Mouse (Mus musculus) forebrain, embryonic 15.5 days (tissue): ENCODE results near the gene Kazald1. TPM values are rescaled to one million over a fixed set of nuclear protein-coding genes. Genes with fewer than 3 reads are reported as not detected.

Source experiments
- ATAC-seq: fragments of 200-750 bp; cut with Nextera tagmentation; replicated peaks from 2 replicates; pipeline ENCODE4 v1.8.0; 2017; ENCODE audit warnings: mild to moderate bottlenecking, moderate TSS enrichment, moderate library complexity
- H3K27ac ChIP-seq: fragments of 300-500 bp; sonication (generic); replicated peaks from 2 replicates; pipeline ENCODE4 v1.5.1; 2015; ENCODE audit warnings: mild to moderate bottlenecking, inconsistent platforms
- H3K27me3 ChIP-seq: fragments of 300-500 bp; sonication (generic); 2 replicates; pipeline ENCODE4 v1.6.1; 2015; ENCODE audit warnings: inconsistent platforms
- H3K36me3 ChIP-seq: fragments of 300-500 bp; sonication (generic); 2 replicates; pipeline ENCODE4 v1.6.1; 2015; ENCODE audit warnings: mild to moderate bottlenecking, inconsistent platforms
- H3K4me1 ChIP-seq: fragments of 300-500 bp; sonication (generic); 2 replicates; pipeline ENCODE4 v1.6.1; 2015; ENCODE audit warnings: inconsistent platforms
- H3K4me2 ChIP-seq: fragments of 300-500 bp; sonication (generic); replicated peaks from 2 replicates; pipeline ENCODE4 v1.6.1; 2015; ENCODE audit warnings: mild to moderate bottlenecking, inconsistent platforms
- H3K4me3 ChIP-seq: fragments of 300-500 bp; sonication (generic); 2 replicates; pipeline ENCODE4 v1.5.1; 2015; ENCODE audit warnings: mild to moderate bottlenecking, inconsistent platforms
- H3K9ac ChIP-seq: fragments of 300-500 bp; sonication (generic); replicated peaks from 2 replicates; pipeline ENCODE4 v1.6.1; 2015; ENCODE audit warnings: mild to moderate bottlenecking, inconsistent platforms
- H3K9me3 ChIP-seq: fragments of 300-500 bp; sonication (generic); 2 replicates; pipeline ENCODE4 v1.6.1; 2016; ENCODE audit warnings: inconsistent platforms
- WGBS: fragments of 180-500 bp; shearing (Covaris S2); methylation state at CpG from one replicate; pipeline ENCODE4 v1.1.7; 2015; ENCODE audit warnings: mixed read lengths; 5-methylcytosine and 5-hydroxymethylcytosine counted together
- polyA plus RNA-seq: library from polyadenylated mRNA; unstranded; fragments of >200 nt; fragmentation: Nextera tagmentation; extraction: Ambion mirVana; gene quantifications from 2 replicates; pipeline ENCODE4 v1.2.1, GENCODE M21; 2015

Gene Kazald1
- polyA plus RNA-seq, 1 experiment from 2014 or later, result 0.73 TPM

GRCm38 (mm10) chr19:45054892-45055690 is 19.9 kb upstream of the Kazald1 start:
- H3K4me1 ChIP-seq, result peaks cover 33% of the 10 kb centered on the region
- no peak for ATAC-seq
- H3K27ac ChIP-seq, result no peak overlapping the region
- H3K4me3 ChIP-seq, result no peak overlapping the region
- H3K36me3 ChIP-seq, result peaks cover 36% of the 10 kb centered on the region
- H3K4me2 ChIP-seq, result no peak overlapping the region
- H3K27me3 ChIP-seq, result no peaks in the 10 kb centered on the region
- no peaks in the 10 kb centered on the region for H3K9me3 ChIP-seq
- no peak overlapping the region for H3K9ac ChIP-seq
- 87% methylated on average over 6 of the region's 6 CpGs for WGBS

GRCm38 (mm10) chr19:45056364-45056763 is 18.7 kb upstream of the Kazald1 start:
- H3K9me3 ChIP-seq, result no peaks in the 10 kb centered on the region
- H3K36me3 ChIP-seq, result peaks cover 33% of the 10 kb centered on the region
- H3K4me1 ChIP-seq, result peaks cover 24% of the 10 kb centered on the region
- H3K4me2 ChIP-seq, result no peak overlapping the region
- H3K27ac ChIP-seq, result peak overlapping the region; percentile 99; the same call in 1 of the 2 replicates
- H3K4me3 ChIP-seq, result no peak overlapping the region
- WGBS, result 50% methylated on average over 4 of the region's 4 CpGs
- no peaks in the 10 kb centered on the region for H3K27me3 ChIP-seq
- H3K9ac ChIP-seq, result no peak overlapping the region
- ATAC-seq, result no peak

DNA sequence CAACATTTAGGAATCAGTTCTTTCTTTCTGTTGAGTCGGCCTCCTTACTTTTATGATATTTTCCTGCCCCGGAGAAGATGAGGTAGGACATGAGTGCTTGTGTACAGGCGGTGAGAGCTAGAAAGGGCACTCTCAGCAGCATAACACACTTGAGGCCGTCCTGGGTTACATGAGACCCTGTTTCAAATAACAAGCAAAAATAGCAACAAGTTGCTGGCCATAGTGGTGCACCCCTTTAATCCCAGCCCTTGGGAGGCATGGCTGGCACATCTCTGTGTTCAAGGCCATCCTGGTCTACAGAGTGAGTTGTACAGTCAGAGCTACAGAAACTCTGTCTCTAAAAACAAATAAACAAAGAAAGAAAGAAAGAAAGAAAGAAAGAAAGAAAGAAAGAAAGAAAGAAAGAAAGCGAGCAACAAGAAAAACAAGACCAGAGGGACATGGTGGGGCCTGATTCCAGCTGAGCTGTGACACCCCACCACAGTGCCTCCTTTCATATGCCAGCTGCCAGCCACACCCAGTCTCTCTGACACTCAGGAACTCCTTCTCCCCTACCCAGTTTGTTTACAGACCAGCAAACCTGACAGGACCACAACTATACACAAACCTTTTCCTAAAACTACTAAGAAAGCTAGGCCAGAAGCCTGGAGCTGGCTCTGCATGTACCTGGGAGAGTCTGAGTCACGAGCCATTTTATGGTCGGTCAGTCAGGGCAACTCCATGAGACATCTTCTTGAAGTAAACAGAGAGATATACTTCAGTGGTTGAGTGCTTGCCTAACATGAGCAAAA is 17.9 kb upstream of the Kazald1 start:
- Histone ChIP-seq H3K27me3 (no peaks in the 10 kb centered on the region), H3K27ac (peak overlapping the region; percentile 99), H3K36me3 (peaks cover 28% of the 10 kb centered on the region), H3K9me3 (no peaks in the 10 kb centered on the region), H3K4me2 (peak overlapping the region; percentile 68), H3K4me3 (peak overlapping the region; percentile 53; the same call in 1 of the 2 replicates), H3K9ac (no peak overlapping the region), H3K4me1 (peaks cover 24% of the 10 kb centered on the region)
- 87% methylated on average over 7 of the region's 7 CpGs for WGBS
- ATAC-seq, result no peak

GRCm38 (mm10) chr19:45057724-45058112 is 17.3 kb upstream of the Kazald1 start:
- Histone ChIP-seq H3K9me3 (no peaks in the 10 kb centered on the region), H3K36me3 (peaks cover 24% of the 10 kb centered on the region), H3K9ac (peak overlapping the region; percentile 78), H3K27me3 (no peaks in the 10 kb centered on the region), H3K4me1 (peaks cover 24% of the 10 kb centered on the region), H3K4me2 (peak overlapping the region; percentile 68), H3K4me3 (peak overlapping the region; percentile 53), H3K27ac (peak overlapping the region; percentile 99)
- 47% methylated on average over 7 of the region's 7 CpGs for WGBS
- no peak for ATAC-seq

DNA sequence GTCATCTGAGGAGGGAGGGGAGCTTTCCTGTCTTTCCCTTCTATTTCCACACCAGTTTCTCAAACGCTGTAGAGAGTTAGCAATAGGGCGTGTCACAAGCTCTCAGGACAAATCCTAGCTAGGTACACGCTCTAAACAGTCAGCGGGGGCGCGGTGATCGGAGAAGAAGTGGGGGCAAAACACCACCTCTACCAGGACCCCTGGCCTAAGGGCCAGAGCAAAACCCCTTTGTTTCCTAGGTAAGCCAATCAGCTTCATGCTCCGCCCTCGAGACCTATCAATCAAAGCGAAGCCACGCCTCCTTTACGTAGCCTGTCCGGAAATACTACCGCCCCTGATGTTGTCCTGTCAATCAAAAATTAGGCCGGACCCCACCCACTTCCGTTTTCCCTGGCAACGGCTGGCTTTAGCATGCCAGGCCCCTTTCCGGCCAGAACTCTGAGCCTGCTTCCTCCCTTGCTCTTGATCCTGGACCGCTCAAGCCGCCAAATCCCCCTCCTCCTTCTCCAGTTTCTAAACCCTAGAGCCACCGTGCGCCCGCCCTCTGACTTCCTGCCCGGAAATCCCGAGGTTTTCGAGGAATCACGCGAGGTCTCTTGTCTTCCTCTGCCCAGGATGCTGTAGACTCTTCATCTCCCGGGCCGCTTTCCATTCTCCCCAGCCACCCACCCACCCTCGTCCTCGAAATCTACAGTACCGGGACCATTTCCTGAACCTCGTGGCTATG is 16.8 kb upstream of the Kazald1 start:
- Histone ChIP-seq H3K27ac (peak overlapping the region; percentile 99), H3K4me1 (peaks cover 24% of the 10 kb centered on the region), H3K4me3 (peak overlapping the region; percentile 53), H3K9me3 (no peaks in the 10 kb centered on the region), H3K27me3 (no peaks in the 10 kb centered on the region), H3K4me2 (peak overlapping the region; percentile 68), H3K9ac (peak overlapping the region; percentile 78), H3K36me3 (peaks cover 18% of the 10 kb centered on the region)
- peak; percentile 91 for ATAC-seq
- WGBS, result under 1% methylated on average over 34 of the region's 34 CpGs

DNA sequence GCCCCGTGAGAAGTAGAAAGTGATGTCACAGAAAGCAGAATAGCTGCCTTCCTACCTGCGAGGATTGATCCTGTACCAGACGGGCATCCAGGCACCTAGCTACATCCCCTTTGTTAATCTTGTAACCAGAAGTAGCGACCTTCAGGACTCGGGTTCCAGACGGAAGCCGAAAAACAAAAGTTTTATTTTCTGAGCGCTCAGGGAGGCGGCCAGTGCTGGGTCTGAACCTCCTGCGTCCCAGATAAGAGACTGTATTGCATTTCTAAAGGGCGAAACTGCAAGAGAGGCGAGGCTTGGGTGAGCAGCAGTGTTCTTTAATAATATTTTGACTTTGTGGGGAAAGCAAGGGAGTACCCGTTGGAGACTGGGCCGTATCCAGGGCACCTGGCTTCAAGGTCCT is 16.2 kb upstream of the Kazald1 start:
- Histone ChIP-seq H3K27ac (peak overlapping the region; percentile 99), H3K27me3 (0 out of 2 replicates have a peak, but pooled peaks cover under 1% of the 10 kb centered on the region), H3K36me3 (peaks cover 12% of the 10 kb centered on the region), H3K9ac (peak overlapping the region; percentile 78), H3K9me3 (no peaks in the 10 kb centered on the region), H3K4me1 (peaks cover 24% of the 10 kb centered on the region), H3K4me3 (peak overlapping the region; percentile 53), H3K4me2 (peak overlapping the region; percentile 68)
- WGBS, result 1% methylated on average over 14 of the region's 14 CpGs
- ATAC-seq, result 0 out of 2 replicates have a peak, but pooled peaks have one; percentile 0

DNA sequence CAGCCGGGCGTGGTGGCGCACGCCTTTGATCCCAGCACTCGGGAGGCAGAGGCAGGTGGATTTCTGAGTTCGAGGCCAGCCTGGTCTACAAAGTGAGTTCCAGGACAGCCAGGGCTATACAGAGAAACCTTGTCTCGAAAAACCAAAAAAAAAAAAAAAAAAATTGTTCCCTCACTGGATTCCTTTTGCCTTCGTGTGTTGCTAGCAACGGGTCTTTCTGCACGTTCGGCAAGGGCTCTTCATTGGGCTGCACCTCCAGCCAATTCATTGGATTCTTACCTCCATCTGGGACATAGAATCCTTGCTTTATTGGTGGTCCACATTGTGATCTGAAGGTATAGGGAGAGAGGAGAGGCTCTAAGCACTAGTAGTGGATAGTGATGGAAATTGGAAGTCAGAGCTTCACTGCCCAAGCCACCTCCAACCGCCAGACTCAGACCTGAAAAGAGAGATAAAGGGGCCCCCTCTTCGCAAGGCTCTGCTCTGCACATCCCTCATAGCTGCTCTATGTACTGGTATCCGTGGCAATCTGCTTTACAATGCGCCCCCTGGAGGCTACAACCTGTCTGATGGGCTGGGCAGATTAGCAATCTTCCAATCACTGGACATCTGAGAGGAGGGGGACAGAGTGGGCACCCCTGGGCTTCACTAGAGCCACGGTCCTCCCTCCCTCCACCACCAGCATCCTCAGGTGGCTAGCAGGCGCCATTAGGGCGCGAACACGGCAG is 11.3 kb upstream of the Kazald1 start:
- WGBS, result 42% methylated on average over 20 of the region's 20 CpGs
- Histone ChIP-seq H3K9ac (0 out of 2 replicates have a peak overlapping the region, but pooled peaks have one; percentile 9), H3K27ac (no peak overlapping the region), H3K4me1 (peaks cover 14% of the 10 kb centered on the region), H3K9me3 (no peaks in the 10 kb centered on the region), H3K27me3 (peaks cover 46% of the 10 kb centered on the region), H3K36me3 (no peaks in the 10 kb centered on the region), H3K4me3 (no peak overlapping the region; the same call in 1 of the 2 replicates), H3K4me2 (peak overlapping the region; percentile 22; the same call in 1 of the 2 replicates)
- peak; percentile 58; the same call in 1 of the 2 replicates for ATAC-seq

DNA sequence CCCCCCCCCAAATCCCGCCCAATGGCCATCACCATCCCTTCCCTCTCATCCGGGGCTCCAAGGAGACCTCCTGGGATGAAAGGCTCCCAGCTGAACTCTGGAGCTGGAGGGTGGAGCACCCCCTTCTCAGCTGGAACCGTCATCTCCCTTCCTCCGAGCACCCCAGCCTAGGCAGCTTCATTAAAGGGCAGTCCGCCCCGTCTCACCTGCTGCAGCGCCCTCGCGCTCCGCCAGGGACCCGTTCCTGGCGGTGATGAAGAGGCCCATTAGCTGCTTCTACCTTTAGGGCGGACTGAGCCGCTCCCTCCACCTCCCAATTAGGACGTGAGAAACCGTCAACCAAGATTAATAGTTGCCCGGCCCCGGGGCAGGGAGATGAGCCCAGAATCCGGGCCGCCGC is 9.8 kb upstream of the Kazald1 start:
- Histone ChIP-seq H3K9me3 (no peaks in the 10 kb centered on the region), H3K27me3 (peaks cover 56% of the 10 kb centered on the region), H3K4me2 (no peak overlapping the region), H3K27ac (no peak overlapping the region), H3K4me3 (no peak overlapping the region), H3K9ac (no peak overlapping the region), H3K4me1 (0 out of 2 replicates have a peak, but pooled peaks cover 6% of the 10 kb centered on the region), H3K36me3 (no peaks in the 10 kb centered on the region)
- 5% methylated on average over 21 of the region's 21 CpGs for WGBS
- ATAC-seq, result no peak

- no peaks in the 10 kb centered on the region for H3K36me3 ChIP-seq
- H3K9me3 ChIP-seq, result no peaks in the 10 kb centered on the region
- no peak overlapping the region for H3K27ac ChIP-seq
- H3K9ac ChIP-seq, result no peak overlapping the region
- ATAC-seq, result no peak
- no peak overlapping the region for H3K4me2 ChIP-seq
- H3K4me1 ChIP-seq, result 0 out of 2 replicates have a peak, but pooled peaks cover 6% of the 10 kb centered on the region
- H3K27me3 ChIP-seq, result peaks cover 56% of the 10 kb centered on the region
- WGBS, result 6% methylated on average over 17 of the region's 17 CpGs
- no peak overlapping the region for H3K4me3 ChIP-seq
These were observed 7.9 kb upstream of the Kazald1 start for GRCm38 (mm10) chr19:45067170-45067569.

- Histone ChIP-seq H3K27ac (no peak overlapping the region), H3K27me3 (peaks cover 56% of the 10 kb centered on the region), H3K9ac (no peak overlapping the region), H3K4me1 (0 out of 2 replicates have a peak, but pooled peaks cover 6% of the 10 kb centered on the region), H3K4me2 (no peak overlapping the region), H3K36me3 (no peaks in the 10 kb centered on the region), H3K9me3 (no peaks in the 10 kb centered on the region), H3K4me3 (no peak overlapping the region)
- no peak for ATAC-seq
- WGBS, result 78% methylated on average over 7 of the region's 7 CpGs
These were observed 7.1 kb upstream of the Kazald1 start for GRCm38 (mm10) chr19:45067758-45068510.
